Mouse (Mus musculus) hindbrain, embryonic 11.5 days (tissue): ENCODE results near the gene Olfr714. TPM values are rescaled to one million over a fixed set of nuclear protein-coding genes. Genes with fewer than 3 reads are reported as not detected.

Experiments used
- polyA plus RNA-seq: library from polyadenylated mRNA; unstranded; fragments of >200 nt; fragmentation: Nextera tagmentation; extraction: Ambion mirVana; gene quantifications from 2 replicates; pipeline ENCODE4 v1.2.1, GENCODE M21; 2014

Gene Olfr714
- polyA plus RNA-seq, 1 experiment from 2014 or later, result not detected

Other genes starting within 250 kb of the Olfr714 start
- not detected in 2 replicates for gene Olfr702, start 237.1 kb upstream of the Olfr714 start, polyA plus RNA-seq
- gene Olfr703, start 227.6 kb upstream of the Olfr714 start, polyA plus RNA-seq, result not detected in 2 replicates
- not detected in 2 replicates for gene Olfr704, start 207.8 kb upstream of the Olfr714 start, polyA plus RNA-seq
- gene Olfr705, start 194.1 kb upstream of the Olfr714 start, polyA plus RNA-seq, result not detected in 2 replicates
- gene Olfr706, start 182.8 kb upstream of the Olfr714 start, polyA plus RNA-seq, result not detected in 2 replicates
- gene Olfr707, start 169.7 kb upstream of the Olfr714 start, polyA plus RNA-seq, result not detected in 2 replicates
- not detected in 2 replicates for gene Olfr1532-ps1, start 163.0 kb upstream of the Olfr714 start, polyA plus RNA-seq
- not detected in 2 replicates for gene Olfr709-ps1, start 138.8 kb upstream of the Olfr714 start, polyA plus RNA-seq
- gene Olfr710, start 122.7 kb upstream of the Olfr714 start, polyA plus RNA-seq, result not detected in 2 replicates
- not detected in 2 replicates for gene Olfr6, start 107.0 kb upstream of the Olfr714 start, polyA plus RNA-seq
- gene Olfr711, start 95.5 kb upstream of the Olfr714 start, polyA plus RNA-seq, result not detected in 2 replicates
- gene Olfr2, start 64.9 kb upstream of the Olfr714 start, polyA plus RNA-seq, result not detected in 2 replicates
- gene Olfr713, start 39.8 kb upstream of the Olfr714 start, polyA plus RNA-seq, result not detected in 2 replicates
- gene Olfr17, start 22.2 kb downstream of the Olfr714 start, polyA plus RNA-seq, result not detected in 2 replicates
- not detected in 2 replicates for gene Olfr715b, start 39.4 kb downstream of the Olfr714 start, polyA plus RNA-seq
- gene Olfr715, start 60.1 kb downstream of the Olfr714 start, polyA plus RNA-seq, result not detected in 2 replicates
- not detected in 2 replicates for gene Olfr716, start 67.3 kb downstream of the Olfr714 start, polyA plus RNA-seq
- gene Nlrp14, start 96.0 kb downstream of the Olfr714 start, polyA plus RNA-seq, result not detected in 2 replicates
- not detected in 2 replicates for gene Rbmxl2, start 138.5 kb downstream of the Olfr714 start, polyA plus RNA-seq